Mouse (Mus musculus) MEL (cell line): ENCODE measurements around the gene Tulp4.

Experiments
- CHD2 ChIP-seq: IDR thresholded peaks from 2 replicates; pipeline ENCODE4 v1.6.1; 2011; ENCODE audit warnings: low read length, improper control_type of control experiment
- CTCF ChIP-seq, 3 experiments: IDR thresholded peaks in 2 of 3; conservative IDR thresholded peaks in 1 of 3; 2 replicates each; pipeline ENCODE4 v1.5.1; 2011 to 2012; ENCODE audit warnings: low read length in 3 of 3, low read depth in 2 of 3, mild to moderate bottlenecking in 2 of 3, improper control_type of control experiment in 1 of 3, inconsistent platforms in 1 of 3, mixed read lengths in 1 of 3, moderate library complexity in 1 of 3; ENCODE audit not compliant: control insufficient read depth in 1 of 3, insufficient read depth in 1 of 3, poor library complexity in 1 of 3, severe bottlenecking in 1 of 3
- EP300 ChIP-seq, 2 experiments: IDR thresholded peaks; 2 replicates each; pipeline ENCODE4 v1.6.1; 2011; ENCODE audit warnings: improper control_type of control experiment in 2 of 2, low read length in 2 of 2, low read depth in 1 of 2, mild to moderate bottlenecking in 1 of 2
- NELFE ChIP-seq: IDR thresholded peaks from 2 replicates; pipeline ENCODE4 v1.6.1; 2011; ENCODE audit warnings: low read depth, low read length, improper control_type of control experiment
- POLR2A ChIP-seq, 2 experiments: IDR thresholded peaks; 2 replicates each; pipeline ENCODE4 v1.6.1; 2011 to 2012; ENCODE audit warnings: low read length in 2 of 2, mild to moderate bottlenecking in 2 of 2, control low read depth in 1 of 2, improper control_type of control experiment in 1 of 2, low read depth in 1 of 2, moderate library complexity in 1 of 2; ENCODE audit not compliant: control insufficient read depth in 1 of 2, insufficient read depth in 1 of 2, poor library complexity in 1 of 2
- TCF12 ChIP-seq: IDR thresholded peaks from 2 replicates; pipeline ENCODE4 v1.6.1; 2014; ENCODE audit warnings: low read depth, mild to moderate bottlenecking, inconsistent platforms, low read length, improper control_type of control experiment, moderate library complexity
- USF2 ChIP-seq, 2 experiments: IDR thresholded peaks; 2 replicates each; pipeline ENCODE4 v1.6.1; 2011 to 2012; ENCODE audit warnings: improper control_type of control experiment in 2 of 2, low read length in 2 of 2, borderline replicate concordance in 1 of 2, inconsistent platforms in 1 of 2, low read depth in 1 of 2, mild to moderate bottlenecking in 1 of 2; ENCODE audit not compliant: insufficient read depth in 1 of 2
- ZC3H11A ChIP-seq: IDR thresholded peaks from 2 replicates; pipeline ENCODE4 v1.6.1; 2012; ENCODE audit warnings: low read depth, mild to moderate bottlenecking, inconsistent platforms, low read length, improper control_type of control experiment

DNA sequence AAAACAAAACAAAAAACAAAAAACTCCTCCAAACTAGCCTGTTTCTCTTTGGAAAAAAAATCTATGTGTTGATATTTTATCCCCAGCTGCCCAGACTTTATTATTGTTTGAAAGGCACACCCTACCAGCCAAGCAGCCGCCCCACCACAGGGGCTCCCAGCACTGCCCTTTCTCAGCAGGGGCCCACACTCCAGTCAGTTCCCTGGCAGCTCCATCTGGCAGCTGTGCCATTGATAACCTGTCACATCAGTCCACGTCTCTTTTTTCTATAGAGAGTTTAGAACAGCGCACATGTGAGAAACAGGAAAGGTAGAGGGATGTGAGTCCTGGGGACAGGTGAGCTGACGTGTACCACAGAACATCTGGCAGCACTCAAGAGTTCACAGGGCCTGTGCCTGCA, 73.2 kb downstream of the Tulp4 start:
- TF ChIP-seq TCF12 (no peak), CHD2 (no peak), POLR2A (IDR thresholded peaks at IDR 0.05; ENCODE audit: control insufficient read depth in 1 of 2, insufficient read depth in 1 of 2, low read depth in 1 of 2, low read length in 2 of 2, poor library complexity in 1 of 2) (no peak), ZC3H11A (no peak), NELFE (no peak), EP300 (IDR thresholded peaks at IDR 0.05; ENCODE audit: low read depth in 1 of 2, low read length in 2 of 2) (no peak), USF2 (IDR thresholded peaks at IDR 0.05; ENCODE audit: borderline replicate concordance in 1 of 2, insufficient read depth in 1 of 2, low read depth in 1 of 2, low read length in 2 of 2) (no peak), CTCF (IDR thresholded peaks at IDR 0.05 in 2 of 3, conservative IDR thresholded peaks at IDR 0.05 in 1 of 3; ENCODE audit: control insufficient read depth in 1 of 3, insufficient read depth in 1 of 3, low read depth in 2 of 3, low read length in 3 of 3, poor library complexity in 1 of 3, severe bottlenecking in 1 of 3) (no peak)
